Mouse (Mus musculus) embryo, embryonic 10.5 days (tissue): ENCODE measurements around the gene Khdrbs1.
"Not testable (repeated sequence)": the region's sequence is repeated elsewhere in the genome, so short reads cannot be mapped to it uniquely, and the experiment has no call there.

Experiments used
- DNase-seq: peaks from one replicate; pipeline ENCODE4 v3.0.0-alpha.2; 2015; ENCODE audit warnings: low spot score

Khdrbs1 gene

DNA sequence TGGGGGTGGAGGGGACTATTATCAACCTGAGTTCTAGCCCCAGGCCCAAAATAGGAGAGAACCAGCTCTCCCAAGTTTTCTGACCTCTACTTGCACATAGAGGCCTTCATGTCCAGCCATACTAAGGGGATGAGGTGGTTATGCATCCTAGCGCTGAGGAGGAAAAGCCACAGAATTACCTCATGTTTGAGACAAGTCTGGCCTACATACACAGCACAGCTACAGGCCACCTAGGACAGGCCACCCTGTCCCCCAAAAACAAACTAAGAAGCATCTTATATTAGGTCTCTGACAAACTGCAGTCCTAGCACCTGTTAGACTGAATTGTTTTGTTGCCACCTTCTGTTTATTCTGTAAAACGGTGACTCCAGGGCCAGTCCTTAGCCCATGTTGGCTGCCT is 1.4 kb upstream of the Khdrbs1 start:
- DNase-seq = no peak

GRCm38 (mm10) chr4:129743010-129743390 is 897 bp upstream of the Khdrbs1 start:
- peak; percentile 79 for DNase-seq

GRCm38 (mm10) chr4:129741974-129742231 is 200 bp downstream of the Khdrbs1 start:
- no peak for DNase-seq

GRCm38 (mm10) chr4:129741251-129741973 is 691 bp downstream of the Khdrbs1 start:
- DNase-seq = peak; percentile 61

DNA sequence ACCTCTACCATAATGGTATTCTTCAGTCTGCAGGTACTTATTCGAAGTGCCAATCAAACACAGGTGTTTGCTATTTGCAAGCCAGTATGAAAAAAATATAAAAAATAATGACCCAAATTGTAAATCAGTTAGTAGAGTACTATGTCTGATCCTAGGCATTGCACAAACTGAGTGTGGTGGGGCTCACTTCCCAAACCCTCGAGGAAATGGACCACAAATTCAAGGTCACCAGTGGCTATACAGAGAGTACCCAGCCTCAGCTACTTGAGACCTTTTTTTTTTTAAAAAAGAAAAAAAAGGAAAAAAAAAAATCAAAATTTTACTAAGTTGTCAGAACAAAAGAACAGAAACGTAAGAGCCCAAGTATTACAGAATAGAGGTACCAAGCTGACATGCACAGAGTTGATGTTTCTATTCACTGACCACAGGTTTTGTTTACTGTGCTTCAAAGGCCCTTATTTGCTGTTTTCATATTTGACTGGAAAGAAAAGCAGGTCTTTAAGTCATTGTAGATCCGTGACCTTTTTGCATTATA is 2.9 kb downstream of the Khdrbs1 start:
- no peak for DNase-seq

DNA sequence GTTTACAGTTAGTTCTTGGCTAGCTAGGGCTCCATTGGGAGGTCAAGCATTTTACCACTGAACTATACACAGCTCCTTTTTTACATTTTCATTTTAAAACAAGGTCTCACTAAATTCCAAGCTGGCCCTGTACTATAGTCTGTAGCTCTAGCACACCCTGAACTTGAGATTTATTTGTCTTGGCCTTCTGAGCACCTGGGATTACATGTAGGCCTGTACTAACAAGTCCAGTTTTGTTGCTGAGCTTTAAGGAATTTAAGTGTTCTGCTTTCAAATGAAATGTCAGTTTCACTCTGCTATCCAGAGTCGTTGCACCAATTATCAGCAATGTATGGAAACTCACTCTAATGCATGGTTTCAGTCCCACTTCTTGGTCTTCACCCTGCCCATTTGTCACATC is 5.9 kb downstream of the Khdrbs1 start:
- no peak for DNase-seq

DNA sequence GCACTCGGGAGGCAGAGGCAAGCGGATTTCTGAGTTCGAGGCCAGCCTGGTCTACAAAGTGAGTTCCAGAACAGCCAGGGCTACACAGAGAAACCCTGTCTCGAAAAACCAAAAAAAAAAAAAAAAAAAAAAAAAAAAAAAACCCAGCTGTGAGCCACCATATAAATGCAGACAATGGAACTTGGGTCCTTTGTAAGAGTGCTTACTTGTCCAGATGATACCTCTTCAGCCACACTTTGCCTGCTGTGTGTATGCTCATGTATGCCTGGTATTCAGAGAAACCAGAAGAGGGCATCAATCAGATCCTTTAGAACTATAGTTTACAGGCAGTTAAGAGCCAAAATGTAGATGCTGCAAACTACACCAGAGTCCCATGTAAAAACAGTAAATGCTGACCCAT is 6.6 kb downstream of the Khdrbs1 start:
- not testable (repeated sequence) for DNase-seq

- no peak for DNase-seq
Observed at GRCm38 (mm10) chr4:129731423-129731822, 10.7 kb downstream of the Khdrbs1 start.

DNA sequence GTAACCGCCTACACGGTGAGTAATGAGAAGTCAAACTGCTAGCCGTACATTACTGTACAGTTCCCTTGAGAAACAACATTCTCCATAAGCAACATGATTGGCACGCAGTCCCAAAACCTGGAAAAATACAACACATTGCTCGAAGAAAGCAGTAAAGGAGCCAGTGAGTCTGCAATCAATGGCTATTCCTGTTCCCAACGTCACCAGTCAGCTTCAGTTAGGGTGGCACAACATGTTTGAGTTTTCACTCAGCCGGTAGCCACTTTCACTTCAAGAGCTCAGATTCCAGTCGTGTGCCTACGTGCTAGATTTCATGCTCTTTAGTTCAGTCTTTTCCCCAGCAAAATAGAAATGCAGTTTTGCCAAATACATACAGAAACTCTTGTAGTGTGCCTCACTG is 25.8 kb downstream of the Khdrbs1 start:
- no peak for DNase-seq

- no peak for DNase-seq
Observed at GRCm38 (mm10) chr4:129709486-129710129, 32.5 kb downstream of the Khdrbs1 start.

GRCm38 (mm10) chr4:129706750-129707149 is 35.4 kb downstream of the Khdrbs1 start:
- no peak for DNase-seq

- DNase-seq = peak; percentile 72
Observed at GRCm38 (mm10) chr4:129702454-129702853, 39.6 kb downstream of the Khdrbs1 start.

- peak; percentile 94 for DNase-seq
Observed at GRCm38 (mm10) chr4:129701503-129702377, 40.4 kb downstream of the Khdrbs1 start.

DNA sequence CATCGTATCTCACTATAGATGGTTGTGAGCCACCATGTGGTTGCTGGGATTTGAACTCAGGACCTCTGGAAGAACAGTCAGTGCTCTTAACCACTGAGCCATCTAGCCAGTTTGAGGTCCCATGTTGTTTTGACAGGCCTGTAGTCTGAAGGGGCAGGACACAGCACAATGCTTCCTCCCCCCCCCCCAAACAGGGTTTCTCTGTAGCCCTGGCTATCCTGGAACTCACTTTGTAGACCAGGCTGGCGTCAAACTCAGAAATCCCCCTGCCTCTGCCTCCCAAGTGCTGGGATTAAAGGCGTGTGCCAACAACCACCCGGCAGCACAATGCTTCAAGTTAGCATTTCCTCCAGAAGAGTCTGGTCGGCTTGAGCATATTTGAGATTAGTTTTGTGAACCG is 41.4 kb downstream of the Khdrbs1 start:
- DNase-seq = not testable (repeated sequence)

DNA sequence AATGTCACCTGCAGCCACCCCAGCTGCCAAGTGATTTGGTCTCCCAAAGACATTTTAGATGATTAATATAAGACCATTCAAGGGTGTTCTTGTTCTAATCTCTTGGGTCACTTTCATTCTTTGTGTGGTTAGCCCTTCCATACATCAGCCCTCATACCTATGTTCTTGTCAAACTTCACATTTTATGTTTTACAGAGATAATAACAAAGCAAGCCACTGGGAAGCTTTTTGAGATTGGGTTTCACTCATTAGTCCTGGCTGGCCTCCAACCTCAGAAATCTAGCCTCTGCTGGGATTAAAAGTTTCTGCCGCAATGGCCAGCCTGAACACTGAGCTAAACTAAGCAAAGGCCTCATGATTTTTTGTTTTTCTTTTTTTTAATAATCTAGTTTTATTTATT is 41.9 kb downstream of the Khdrbs1 start:
- DNase-seq = no peak

- DNase-seq = no peak
Observed at GRCm38 (mm10) chr4:129697191-129697590, 44.9 kb downstream of the Khdrbs1 start.

DNA sequence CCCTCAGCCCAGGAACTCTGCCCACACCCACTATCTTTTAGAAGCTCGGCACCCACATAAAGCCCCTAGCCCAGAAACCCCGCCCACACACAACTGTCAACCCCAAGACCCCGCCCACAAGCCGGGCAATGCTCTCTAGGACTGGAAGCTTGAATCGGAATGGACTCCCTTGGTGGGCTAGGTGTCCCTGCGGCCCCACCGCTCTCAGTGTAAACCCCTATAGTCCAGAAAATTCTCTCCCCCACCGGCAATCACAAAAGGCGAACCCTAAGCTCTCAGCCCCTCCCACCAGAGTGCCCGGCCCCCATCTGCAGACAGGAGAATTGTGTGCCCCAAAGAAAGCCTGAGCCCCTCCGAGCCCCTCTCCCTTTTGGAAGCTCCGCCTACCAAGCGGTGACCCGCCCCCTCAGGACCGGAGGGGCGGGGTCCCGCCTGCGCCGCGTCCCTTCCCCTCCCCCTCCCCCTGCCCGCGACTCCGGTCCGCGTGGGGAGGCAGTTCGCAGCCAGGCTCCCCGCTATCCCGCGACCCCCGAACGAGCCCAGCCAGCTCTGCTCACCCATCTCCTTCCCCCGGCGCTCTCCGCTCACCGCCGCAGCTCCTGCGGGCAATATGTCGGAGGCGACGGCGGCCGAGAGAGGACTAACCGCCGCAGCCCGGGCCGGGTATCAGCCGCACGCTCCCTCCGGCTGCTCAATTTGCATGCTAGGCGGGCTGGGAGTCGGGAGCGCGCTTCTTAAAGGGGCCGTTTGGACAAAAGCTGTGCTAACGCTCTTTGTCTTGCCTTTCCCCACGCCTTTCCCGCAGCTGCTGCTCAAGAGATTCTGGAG is 45.7 kb downstream of the Khdrbs1 start, which contains the start of gene Tmem39b:
Tmem39b (minus strand) TSS at position 681 of the 828 bp plus-strand sequence.
- DNase-seq = peak; percentile 98

DNA sequence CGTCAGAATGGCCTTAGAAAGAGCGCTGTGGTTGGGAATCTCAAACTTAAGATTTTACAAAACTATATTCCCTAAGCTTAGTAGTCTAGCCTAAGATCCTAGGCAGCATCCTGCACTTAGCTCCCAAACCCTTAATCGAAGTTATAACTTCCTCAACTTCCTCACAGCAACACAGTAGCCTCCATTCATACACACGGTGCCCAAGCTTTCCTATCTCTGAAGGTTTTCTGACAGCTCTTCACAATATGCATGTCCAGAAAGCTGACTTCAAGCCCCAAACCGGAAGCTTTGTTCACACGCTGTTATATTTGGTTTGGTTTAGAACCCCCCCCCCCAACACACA is 46.3 kb downstream of the Khdrbs1 start:
- DNase-seq = no peak

DNA sequence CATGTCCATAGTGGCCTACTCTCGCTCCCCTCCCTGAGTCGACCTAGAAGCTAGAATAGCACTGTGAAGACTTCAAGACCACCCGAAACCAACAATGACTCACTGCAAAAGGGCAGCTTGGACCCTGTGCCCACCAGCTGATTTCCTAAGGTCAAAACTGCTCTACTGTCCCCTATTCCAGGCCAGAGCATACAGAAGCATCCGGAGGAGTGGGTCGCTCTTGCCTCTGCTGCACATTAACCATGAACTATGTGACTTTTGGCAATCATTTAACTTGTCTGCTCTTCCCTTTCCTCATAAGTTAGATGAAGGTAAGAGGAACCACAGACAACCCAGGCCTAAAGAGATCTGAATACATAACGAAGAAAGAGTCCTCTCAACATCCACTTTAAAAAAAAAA is 57.6 kb downstream of the Khdrbs1 start:
- no peak for DNase-seq

DNA sequence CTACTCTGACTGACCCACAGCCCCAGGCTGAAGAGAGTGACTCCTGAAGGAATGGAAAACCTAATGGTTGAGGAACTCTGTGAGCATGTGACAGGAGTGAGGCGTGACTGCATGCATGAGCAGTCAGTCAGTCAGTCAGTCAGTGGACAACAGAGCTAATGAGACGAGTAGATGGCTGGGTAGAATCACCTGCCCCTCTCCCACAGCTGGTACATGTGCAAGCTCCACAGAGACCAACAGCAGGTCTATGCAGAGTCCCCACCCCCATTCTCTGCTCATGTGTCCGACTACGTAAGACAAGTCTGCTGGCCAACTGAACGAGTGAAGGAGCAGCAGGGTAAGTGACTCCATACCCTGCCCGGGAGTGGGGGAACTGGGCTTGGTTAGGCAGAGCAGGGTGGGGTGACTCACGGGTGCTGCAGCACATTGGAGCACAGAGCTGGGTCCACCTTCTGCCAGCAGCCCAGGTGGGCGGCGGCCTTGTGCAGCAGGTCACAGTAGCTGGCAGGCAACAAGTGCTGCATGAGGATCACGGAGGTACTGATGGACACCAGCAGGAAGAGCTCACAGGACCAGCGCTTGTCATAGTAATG is 58.1 kb downstream of the Khdrbs1 start:
- no peak for DNase-seq

DNA sequence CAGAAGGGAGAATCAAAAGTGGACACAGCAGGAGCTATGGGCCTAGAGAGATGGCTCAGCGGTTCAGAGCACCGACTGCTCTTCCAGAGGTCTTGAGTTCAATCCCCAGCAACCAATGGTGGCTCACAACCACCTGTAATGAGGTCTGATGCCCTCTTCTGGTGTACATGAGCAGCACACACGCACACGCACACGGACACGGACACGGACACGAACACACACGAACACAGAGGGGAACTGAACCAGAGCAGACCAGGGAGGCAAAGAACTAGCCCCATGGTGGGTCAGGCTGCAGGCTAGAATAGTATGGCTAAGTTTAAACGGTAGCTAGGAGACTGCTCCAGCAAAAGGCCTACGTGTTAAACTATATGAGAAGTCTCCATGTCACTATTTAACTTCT is 60.3 kb downstream of the Khdrbs1 start:
- no peak for DNase-seq
